In genomic region chr1:171382096-171382620, GRCm38 (mm10) we compare ENCODE assay signal across 23 mouse cellular contexts. TPM values are rescaled to one million over a fixed set of nuclear protein-coding genes. Genes with fewer than 3 reads are reported as not detected.
DNase-seq lines count a peak whose midpoint lies in the region; ATAC-seq and TF ChIP-seq lines count a peak whose summit lies in the region.
"Had no signal": no experiment of that assay in that cellular context is flagged by ENCODE, and none has a peak within 500 bp of the region (broad histone marks: within the 10 kb centered on the region; RNA-seq: fewer than 3 reads in every experiment).

No protein-coding gene starts in this region.

- no peaks in the 10 kb centered on the region for H3K36me3 ChIP-seq in kidney, postnatal 0 days (ENCODE audit: insufficient read depth, low read length)
- no peaks in the 10 kb centered on the region for H3K36me3 ChIP-seq in midbrain, embryonic 11.5 days (ENCODE audit: control insufficient read depth, insufficient read depth, low read length)
- H3K36me3 ChIP-seq in midbrain, embryonic 10.5 days = no peaks in the 10 kb centered on the region
- peaks cover 0 to 3% of the 10 kb centered on the region in 2 experiments; a peak in 1 of 4 replicates for H3K36me3 ChIP-seq in MEL (ENCODE audit: control insufficient read depth in 1 of 2, insufficient read depth in 2 of 2, low read length in 2 of 2)
- H3K36me3 ChIP-seq in stomach, postnatal 0 days (ENCODE audit: control insufficient read depth, insufficient read depth, low read length) = no peaks in the 10 kb centered on the region
- H3K36me3 ChIP-seq: embryonic facial prominence, embryonic 15.5 days; heart, embryonic 15.5 days; liver, embryonic 15.5 days; midbrain, embryonic 13.5 days; neural tube, embryonic 15.5 days; stomach, embryonic 15.5 days had no signal

- peak; percentile 24 for TF ChIP-seq CTCF in kidney, postnatal 0 days (IDR thresholded peaks at IDR 0.05; ENCODE audit: low read depth)
- peak in 1 of 3 experiments; percentile 11; a peak in 1 of 6 replicates for TF ChIP-seq CTCF in MEL (IDR thresholded peaks at IDR 0.05 in 2 of 3, conservative IDR thresholded peaks at IDR 0.05 in 1 of 3; ENCODE audit: control insufficient read depth in 1 of 3, insufficient read depth in 1 of 3, low read depth in 2 of 3, low read length in 3 of 3, poor library complexity in 1 of 3, severe bottlenecking in 1 of 3)
- TF ChIP-seq CTCF in stomach, postnatal 0 days (IDR thresholded peaks at IDR 0.05; ENCODE audit: low read depth) = peak; percentile 21; the same call in 1 of the 2 replicates

- no peak for ATAC-seq in kidney, postnatal 0 days (replicated peaks; ENCODE audit: low FRiP score, low read depth)
- no peak for ATAC-seq in midbrain, embryonic 11.5 days (ENCODE audit: low FRiP score)
- ATAC-seq in stomach, postnatal 0 days (ENCODE audit: low FRiP score, low TSS enrichment) = no peak
- no peak for ATAC-seq in erythroid progenitor cell, adult 5-6 weeks (replicated peaks; ENCODE audit: low FRiP score, poor library complexity, severe bottlenecking)
- ATAC-seq: midbrain, embryonic 13.5 days had no signal

- no peak overlapping the region for H3K27ac ChIP-seq in kidney, postnatal 0 days
- no peak overlapping the region for H3K27ac ChIP-seq in midbrain, embryonic 11.5 days (ENCODE audit: low read depth, low read length)
- no peak overlapping the region for H3K27ac ChIP-seq in midbrain, embryonic 10.5 days (replicated peaks)
- no peak overlapping the region for H3K27ac ChIP-seq in MEL (ENCODE audit: control insufficient read depth, low read depth, low read length)
- no peak overlapping the region for H3K27ac ChIP-seq in stomach, postnatal 0 days (replicated peaks)
- H3K27ac ChIP-seq: embryonic facial prominence, embryonic 15.5 days; heart, embryonic 15.5 days; liver, embryonic 15.5 days; midbrain, embryonic 13.5 days; neural tube, embryonic 15.5 days; stomach, embryonic 15.5 days had no signal

- H3K4me2 ChIP-seq in kidney, postnatal 0 days (ENCODE audit: low read length) = no peak overlapping the region
- H3K4me2 ChIP-seq in midbrain, embryonic 11.5 days = no peak overlapping the region
- no peak overlapping the region for H3K4me2 ChIP-seq in stomach, postnatal 0 days (replicated peaks; ENCODE audit: low read depth)
- H3K4me2 ChIP-seq: embryonic facial prominence, embryonic 15.5 days; heart, embryonic 15.5 days; liver, embryonic 15.5 days; midbrain, embryonic 13.5 days; neural tube, embryonic 15.5 days; stomach, embryonic 15.5 days had no signal

- H3K4me1 ChIP-seq in kidney, postnatal 0 days (replicated peaks; ENCODE audit: insufficient read depth, low read length) = peaks cover 7% of the 10 kb centered on the region; the same call in 1 of the 2 replicates
- H3K4me1 ChIP-seq in midbrain, embryonic 11.5 days (ENCODE audit: control insufficient read depth, insufficient read depth, low read length) = peaks cover 4% of the 10 kb centered on the region; the same call in 1 of the 2 replicates
- H3K4me1 ChIP-seq in midbrain, embryonic 10.5 days = peaks cover 20% of the 10 kb centered on the region
- peaks cover 0 to 22% of the 10 kb centered on the region in 2 experiments; a peak in 2 of 4 replicates for H3K4me1 ChIP-seq in MEL (ENCODE audit: control insufficient read depth in 1 of 2, insufficient read depth in 2 of 2, low read length in 2 of 2)
- H3K4me1 ChIP-seq in stomach, postnatal 0 days (replicated peaks; ENCODE audit: control insufficient read depth, insufficient read depth) = peaks cover 3% of the 10 kb centered on the region

- 72% methylated on average over 11 of the region's 11 CpGs for WGBS in kidney, postnatal 0 days
- 84% methylated on average over 11 of the region's 11 CpGs for WGBS in midbrain, embryonic 11.5 days
- 89% methylated on average over 11 of the region's 11 CpGs for WGBS in midbrain, embryonic 10.5 days
- WGBS in stomach, postnatal 0 days = 86% methylated on average over 11 of the region's 11 CpGs

- TF ChIP-seq RAD21 in MEL (IDR thresholded peaks at IDR 0.05; ENCODE audit: low read depth, low read length) = no peak

- H3K9me3 ChIP-seq in kidney, postnatal 0 days (replicated peaks; ENCODE audit: low read length) = no peaks in the 10 kb centered on the region
- H3K9me3 ChIP-seq in midbrain, embryonic 11.5 days (ENCODE audit: control insufficient read depth, low read length) = no peaks in the 10 kb centered on the region
- H3K9me3 ChIP-seq in midbrain, embryonic 10.5 days (replicated peaks) = no peaks in the 10 kb centered on the region
- H3K9me3 ChIP-seq in MEL (replicated peaks; ENCODE audit: insufficient read depth, low read length) = no peaks in the 10 kb centered on the region
- no peaks in the 10 kb centered on the region for H3K9me3 ChIP-seq in stomach, postnatal 0 days (ENCODE audit: control insufficient read depth, low read length)
- H3K9me3 ChIP-seq: embryonic facial prominence, embryonic 15.5 days; heart, embryonic 15.5 days; liver, embryonic 15.5 days; midbrain, embryonic 13.5 days; neural tube, embryonic 15.5 days; stomach, embryonic 15.5 days had no signal

- no peak for TF ChIP-seq POLR2A in MEL (IDR thresholded peaks at IDR 0.05; ENCODE audit: control insufficient read depth in 1 of 2, insufficient read depth in 1 of 2, low read depth in 1 of 2, low read length in 2 of 2, poor library complexity in 1 of 2)

- no peak overlapping the region for H3K4me3 ChIP-seq in kidney, postnatal 0 days (replicated peaks; ENCODE audit: low read depth, low read length)
- no peak overlapping the region for H3K4me3 ChIP-seq in midbrain, embryonic 11.5 days (ENCODE audit: low read depth, low read length)
- H3K4me3 ChIP-seq in midbrain, embryonic 10.5 days = no peak overlapping the region
- H3K4me3 ChIP-seq in MEL (ENCODE audit: control insufficient read depth in 1 of 2, insufficient read depth in 1 of 2, low read depth in 2 of 2, low read length in 2 of 2) = no peak overlapping the region
- H3K4me3 ChIP-seq in stomach, postnatal 0 days (ENCODE audit: low read depth, low read length) = no peak overlapping the region
- H3K4me3 ChIP-seq: embryonic facial prominence, embryonic 15.5 days; heart, embryonic 15.5 days; liver, embryonic 15.5 days; midbrain, embryonic 13.5 days; neural tube, embryonic 15.5 days; stomach, embryonic 15.5 days had no signal

- H3K9ac ChIP-seq in kidney, postnatal 0 days (ENCODE audit: low read depth, low read length) = no peak overlapping the region
- H3K9ac ChIP-seq in midbrain, embryonic 11.5 days (ENCODE audit: low read length) = no peak overlapping the region
- H3K9ac ChIP-seq in MEL (ENCODE audit: control insufficient read depth, low read depth, low read length, poor library complexity, severe bottlenecking) = no peak overlapping the region
- no peak overlapping the region for H3K9ac ChIP-seq in stomach, postnatal 0 days (ENCODE audit: low read length)
- H3K9ac ChIP-seq: embryonic facial prominence, embryonic 15.5 days; heart, embryonic 15.5 days; liver, embryonic 15.5 days; midbrain, embryonic 13.5 days; neural tube, embryonic 15.5 days; stomach, embryonic 15.5 days had no signal

- H3K27me3 ChIP-seq in kidney, postnatal 0 days (ENCODE audit: insufficient read depth, low read length) = peaks cover 3% of the 10 kb centered on the region; the same call in 1 of the 2 replicates
- peaks cover 4% of the 10 kb centered on the region; the same call in 1 of the 2 replicates for H3K27me3 ChIP-seq in midbrain, embryonic 11.5 days (ENCODE audit: control insufficient read depth, insufficient read depth, low read length)
- peaks cover 42% of the 10 kb centered on the region for H3K27me3 ChIP-seq in midbrain, embryonic 10.5 days (ENCODE audit: low read depth, poor library complexity, severe bottlenecking)
- no peaks in the 10 kb centered on the region for H3K27me3 ChIP-seq in MEL (ENCODE audit: control insufficient read depth in 1 of 2, insufficient read depth in 2 of 2, low read length in 2 of 2)
- H3K27me3 ChIP-seq in stomach, postnatal 0 days (ENCODE audit: control insufficient read depth, insufficient read depth, low read length) = no peaks in the 10 kb centered on the region
- H3K27me3 ChIP-seq: stomach, embryonic 15.5 days had no signal

- TF ChIP-seq EP300 in MEL (IDR thresholded peaks at IDR 0.05; ENCODE audit: low read depth in 1 of 2, low read length in 2 of 2) = no peak
- no peak for TF ChIP-seq EP300 in stomach, postnatal 0 days (optimal IDR thresholded peaks at IDR 0.05)

- H3K79me2 ChIP-seq in MEL (ENCODE audit: control insufficient read depth, insufficient read depth, low read length, poor library complexity) = no peaks in the 10 kb centered on the region

- DNase-seq in kidney, postnatal 0 days (ENCODE audit: low spot score) = no peak
- no peak for DNase-seq in kidney, postnatal 14 days
- DNase-seq in midbrain, embryonic 11.5 days (ENCODE audit: low spot score, missing footprints) = peak; percentile 17
- DNase-seq in midbrain, embryonic 10.5 days (ENCODE audit: low spot score) = no peak
- DNase-seq in MEL (ENCODE audit: low read depth, low spot score) = peak; percentile 55
- DNase-seq in stomach, postnatal 0 days (ENCODE audit: low spot score) = no peak
- DNase-seq: adrenal gland, postnatal 14 days; cerebellum, adult 11 months; cerebellum, postnatal 14 days; kidney, adult 18-20 months; kidney, postnatal 36 days; layer of hippocampus, adult 9-11 months; lung, postnatal 14 days; thymus, adult 2 months had no signal

RNA-seq across cellular contexts. Expression of gene Arhgap30, which starts 6.6 kb away (rescaled TPM):
- polyA plus RNA-seq in kidney, postnatal 0 days (2015; fragmentation: Nextera tagmentation; extraction: Ambion mirVana) = 0.83 and 0.99 TPM in 2 replicates
- polyA plus RNA-seq in midbrain, embryonic 11.5 days (2014; fragmentation: Nextera tagmentation; extraction: Ambion mirVana) = 0.38 and 0.57 TPM in 2 replicates
- 0.69 and 0.87 TPM in 2 replicates for polyA plus RNA-seq in midbrain, embryonic 10.5 days (2016; fragmentation: Nextera tagmentation; extraction: Ambion mirVana)
- total RNA-seq in MEL (2012; rRNA removed) = 31.0 and 31.5 TPM in 2 replicates
- 10 to 100 TPM in 1 of 2 experiments, not detected in 1; 41.2 TPM for polyA plus RNA-seq in MEL (2012; ENCODE audit: insufficient read depth in 1 of 2, insufficient read length in 2 of 2, low read depth in 1 of 2, low replicate concordance in 2 of 2, missing spikeins in 1 of 2)
- 1.1 and 1.2 TPM in 2 replicates for polyA plus RNA-seq in stomach, postnatal 0 days (2015; fragmentation: Nextera tagmentation; extraction: Ambion mirVana)
- total RNA-seq in erythroid progenitor cell, adult 5-6 weeks (2015; ENCODE audit: low replicate concordance) = 11.7 and 15.9 TPM in 2 replicates
- 16.7 and 22.9 TPM in 2 replicates for total RNA-seq in erythroid progenitor cell, adult 5-6 weeks (2017; ENCODE audit: low replicate concordance)

RNA-seq across cellular contexts. Expression of gene Nectin4, which starts 12.3 kb away (rescaled TPM):
- polyA plus RNA-seq in kidney, postnatal 0 days (2015; fragmentation: Nextera tagmentation; extraction: Ambion mirVana) = 3.7 and 3.8 TPM in 2 replicates
- 0.49 and 0.65 TPM in 2 replicates for polyA plus RNA-seq in midbrain, embryonic 11.5 days (2014; fragmentation: Nextera tagmentation; extraction: Ambion mirVana)
- 0.60 and 1.2 TPM in 2 replicates for polyA plus RNA-seq in midbrain, embryonic 10.5 days (2016; fragmentation: Nextera tagmentation; extraction: Ambion mirVana)
- total RNA-seq in MEL (2012; rRNA removed) = 0.04 TPM in 1 of 2 replicates, not detected in the other
- under 1 TPM in 1 of 2 experiments, not detected in 1; 0.15 TPM for polyA plus RNA-seq in MEL (2012; ENCODE audit: insufficient read depth in 1 of 2, insufficient read length in 2 of 2, low read depth in 1 of 2, low replicate concordance in 2 of 2, missing spikeins in 1 of 2)
- 45.5 and 48.2 TPM in 2 replicates for polyA plus RNA-seq in stomach, postnatal 0 days (2015; fragmentation: Nextera tagmentation; extraction: Ambion mirVana)
- not detected in 2 replicates for total RNA-seq in erythroid progenitor cell, adult 5-6 weeks (2015; ENCODE audit: low replicate concordance)
- total RNA-seq in erythroid progenitor cell, adult 5-6 weeks (2017; ENCODE audit: low replicate concordance) = 0.51 and 0.53 TPM in 2 replicates
- total RNA-seq: gastrocnemius, adult 18-20 months had no signal

RNA-seq across cellular contexts. Expression of gene Klhdc9, which starts 21.6 kb away (rescaled TPM):
- 5.7 and 6.4 TPM in 2 replicates for polyA plus RNA-seq in kidney, postnatal 0 days (2015; fragmentation: Nextera tagmentation; extraction: Ambion mirVana)
- 1.4 and 2.3 TPM in 2 replicates for polyA plus RNA-seq in midbrain, embryonic 11.5 days (2014; fragmentation: Nextera tagmentation; extraction: Ambion mirVana)
- 1.8 and 2.3 TPM in 2 replicates for polyA plus RNA-seq in midbrain, embryonic 10.5 days (2016; fragmentation: Nextera tagmentation; extraction: Ambion mirVana)
- total RNA-seq in MEL (2012; rRNA removed) = 0.08 and 0.10 TPM in 2 replicates
- not detected for polyA plus RNA-seq in MEL (2012; ENCODE audit: insufficient read depth in 1 of 2, insufficient read length in 2 of 2, low read depth in 1 of 2, low replicate concordance in 2 of 2, missing spikeins in 1 of 2)
- polyA plus RNA-seq in stomach, postnatal 0 days (2015; fragmentation: Nextera tagmentation; extraction: Ambion mirVana) = 0.86 and 1.2 TPM in 2 replicates
- not detected in 2 replicates for total RNA-seq in erythroid progenitor cell, adult 5-6 weeks (2015; ENCODE audit: low replicate concordance)
- 3.3 TPM in 1 of 2 replicates, not detected in the other for total RNA-seq in erythroid progenitor cell, adult 5-6 weeks (2017; ENCODE audit: low replicate concordance)
- total RNA-seq: gastrocnemius, adult 18-20 months; heart, adult 18-20 months had no signal

RNA-seq across cellular contexts. Expression of gene Usf1, which starts 29.0 kb away (rescaled TPM):
- polyA plus RNA-seq in kidney, postnatal 0 days (2015; fragmentation: Nextera tagmentation; extraction: Ambion mirVana) = 64.0 and 73.0 TPM in 2 replicates
- 152 and 154 TPM in 2 replicates for polyA plus RNA-seq in midbrain, embryonic 11.5 days (2014; fragmentation: Nextera tagmentation; extraction: Ambion mirVana)
- polyA plus RNA-seq in midbrain, embryonic 10.5 days (2016; fragmentation: Nextera tagmentation; extraction: Ambion mirVana) = 138 and 161 TPM in 2 replicates
- total RNA-seq in MEL (2012; rRNA removed) = 50.0 and 56.0 TPM in 2 replicates
- polyA plus RNA-seq in MEL (2012; ENCODE audit: insufficient read depth in 1 of 2, insufficient read length in 2 of 2, low read depth in 1 of 2, low replicate concordance in 2 of 2, missing spikeins in 1 of 2) = 10 to 100 TPM in 1 of 2 experiments, not detected in 1; 55.0 TPM
- polyA plus RNA-seq in stomach, postnatal 0 days (2015; fragmentation: Nextera tagmentation; extraction: Ambion mirVana) = 39.1 and 41.6 TPM in 2 replicates
- total RNA-seq in erythroid progenitor cell, adult 5-6 weeks (2015; ENCODE audit: low replicate concordance) = 1.7 and 4.3 TPM in 2 replicates
- 5.0 and 9.1 TPM in 2 replicates for total RNA-seq in erythroid progenitor cell, adult 5-6 weeks (2017; ENCODE audit: low replicate concordance)

RNA-seq across cellular contexts. Expression of gene Tstd1, which starts 36.5 kb away (rescaled TPM):
- 3.6 and 4.8 TPM in 2 replicates for polyA plus RNA-seq in kidney, postnatal 0 days (2015; fragmentation: Nextera tagmentation; extraction: Ambion mirVana)
- 2.1 and 4.0 TPM in 2 replicates for polyA plus RNA-seq in midbrain, embryonic 11.5 days (2014; fragmentation: Nextera tagmentation; extraction: Ambion mirVana)
- polyA plus RNA-seq in midbrain, embryonic 10.5 days (2016; fragmentation: Nextera tagmentation; extraction: Ambion mirVana) = 8.4 and 9.6 TPM in 2 replicates
- total RNA-seq in MEL (2012; rRNA removed) = 0.49 and 0.50 TPM in 2 replicates
- polyA plus RNA-seq in MEL (2012; ENCODE audit: insufficient read depth in 1 of 2, insufficient read length in 2 of 2, low read depth in 1 of 2, low replicate concordance in 2 of 2, missing spikeins in 1 of 2) = 1 to 10 TPM in 1 of 2 experiments, not detected in 1; 1.4 TPM
- 3.7 and 3.8 TPM in 2 replicates for polyA plus RNA-seq in stomach, postnatal 0 days (2015; fragmentation: Nextera tagmentation; extraction: Ambion mirVana)
- not detected in 2 replicates for total RNA-seq in erythroid progenitor cell, adult 5-6 weeks (2015; ENCODE audit: low replicate concordance)
- 0.90 TPM in 1 of 2 replicates, not detected in the other for total RNA-seq in erythroid progenitor cell, adult 5-6 weeks (2017; ENCODE audit: low replicate concordance)

Comparison
In these comparisons a context has a peak if more than half of its experiments do, and no peak if none do; other contexts are left out.
1. DNase-seq: peak in midbrain, embryonic 11.5 days (single experiment) and MEL (single experiment); none in kidney, postnatal 0 days (single experiment), kidney, postnatal 14 days (single experiment), midbrain, embryonic 10.5 days (single experiment) and stomach, postnatal 0 days (single experiment).